Mouse (Mus musculus) G1E (cell line): ENCODE results near the gene Gm10722.
"Not testable (repeated sequence)": the region's sequence is repeated elsewhere in the genome, so short reads cannot be mapped to it uniquely, and the experiment has no call there.

Experiments
- CTCF ChIP-seq: IDR thresholded peaks from 2 replicates; pipeline ENCODE4 v1.5.1; 2012; ENCODE audit warnings: low read depth, low read length, inconsistent platforms, mixed read lengths
- GATA1 ChIP-seq: IDR thresholded peaks from 2 replicates; pipeline ENCODE4 v1.6.1; 2012; ENCODE audit warnings: borderline replicate concordance, low read length, inconsistent platforms, mixed read lengths
- TAL1 ChIP-seq: conservative IDR thresholded peaks from 2 replicates; pipeline ENCODE4 v1.6.1; 2012; ENCODE audit warnings: low read depth, low read length, inconsistent platforms, mixed read lengths

- not testable (repeated sequence) for TF ChIP-seq GATA1, TAL1, CTCF
These were observed 21.7 kb downstream of the Gm10722 start for GRCm38 (mm10) chr9:3022316-3023008.
